Comparison of ENCODE assay signal across 21 mouse cellular contexts in the genomic region with DNA sequence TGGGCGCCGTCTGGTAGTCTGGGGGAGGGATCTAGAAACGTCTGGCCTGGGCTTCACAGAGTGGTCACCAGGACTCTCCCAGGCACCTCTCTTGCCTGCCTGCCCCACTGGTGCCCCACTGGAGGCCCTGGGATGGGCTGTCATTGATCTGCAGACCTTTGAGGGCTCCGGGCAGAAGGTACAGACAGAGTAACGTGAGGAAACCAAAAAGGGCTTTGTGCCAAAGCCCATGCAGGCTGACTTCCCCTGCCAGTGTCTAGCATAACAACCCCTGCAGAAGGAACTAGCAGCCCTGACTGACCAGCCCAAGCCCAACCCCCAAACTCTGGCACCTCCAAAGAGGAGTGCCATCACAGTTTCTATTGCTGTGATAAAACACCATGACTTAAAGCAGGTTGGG. TPM values are rescaled to one million over a fixed set of nuclear protein-coding genes. Genes with fewer than 3 reads are reported as not detected.
"Had no signal": no experiment of that assay in that cellular context is flagged by ENCODE, and none has a peak within 500 bp of the region (broad histone marks: within the 10 kb centered on the region; RNA-seq: fewer than 3 reads in every experiment).

No protein-coding gene starts in this region.

- H3K4me2 ChIP-seq: neural tube, embryonic 12.5 days; neural tube, embryonic 13.5 days; neural tube, embryonic 15.5 days; stomach, embryonic 15.5 days had no signal

- H3K9me3 ChIP-seq: neural tube, embryonic 12.5 days; neural tube, embryonic 13.5 days; neural tube, embryonic 15.5 days; stomach, embryonic 15.5 days had no signal

- H3K4me3 ChIP-seq: neural tube, embryonic 12.5 days; neural tube, embryonic 13.5 days; neural tube, embryonic 15.5 days; stomach, embryonic 15.5 days had no signal

- H3K9ac ChIP-seq: neural tube, embryonic 12.5 days; neural tube, embryonic 13.5 days; neural tube, embryonic 15.5 days; stomach, embryonic 15.5 days had no signal

- H3K27me3 ChIP-seq: neural tube, embryonic 12.5 days; neural tube, embryonic 13.5 days; neural tube, embryonic 15.5 days; stomach, embryonic 15.5 days had no signal

- H3K36me3 ChIP-seq: neural tube, embryonic 12.5 days; neural tube, embryonic 13.5 days; neural tube, embryonic 15.5 days; stomach, embryonic 15.5 days had no signal

- H3K4me1 ChIP-seq: stomach, embryonic 15.5 days had no signal

- DNase-seq: retina, postnatal 1 day; right cerebral cortex, adult 18-20 months; right cerebral cortex, postnatal 14 days; right cerebral cortex, postnatal 25 days; right cerebral cortex, postnatal 4 days; spleen, adult 18-20 months; thymus, adult 18-20 months; thymus, adult 2 months; thymus, postnatal 14 days; thymus, postnatal 25 days; thymus, postnatal 36 days; thymus, postnatal 4 days had no signal

- H3K27ac ChIP-seq: neural tube, embryonic 12.5 days; neural tube, embryonic 13.5 days; neural tube, embryonic 15.5 days; stomach, embryonic 15.5 days had no signal

RNA-seq across cellular contexts. Expression of a gene that starts 15.1 kb away (rescaled TPM):
- total RNA-seq: neutrophil, adult 5-6 weeks had no signal

RNA-seq across cellular contexts. Expression of a gene that starts 53.2 kb away (rescaled TPM):
- total RNA-seq: neutrophil, adult 5-6 weeks had no signal
- polyA plus RNA-seq: spleen, adult 2 months; stomach, embryonic 14.5 days; thymus, postnatal 0 days; urinary bladder, adult 2 months had no signal
